Mouse (Mus musculus) forebrain, embryonic 15.5 days (tissue): ENCODE results near the gene Agbl3. TPM values are rescaled to one million over a fixed set of nuclear protein-coding genes. Genes with fewer than 3 reads are reported as not detected.

Experiments
- ATAC-seq: fragments of 200-750 bp; cut with Nextera tagmentation; replicated peaks from 2 replicates; pipeline ENCODE4 v1.8.0; 2017; ENCODE audit warnings: mild to moderate bottlenecking, moderate TSS enrichment, moderate library complexity
- H3K27ac ChIP-seq: fragments of 300-500 bp; sonication (generic); replicated peaks from 2 replicates; pipeline ENCODE4 v1.5.1; 2015; ENCODE audit warnings: mild to moderate bottlenecking, inconsistent platforms
- H3K27me3 ChIP-seq: fragments of 300-500 bp; sonication (generic); 2 replicates; pipeline ENCODE4 v1.6.1; 2015; ENCODE audit warnings: inconsistent platforms
- H3K36me3 ChIP-seq: fragments of 300-500 bp; sonication (generic); 2 replicates; pipeline ENCODE4 v1.6.1; 2015; ENCODE audit warnings: mild to moderate bottlenecking, inconsistent platforms
- H3K4me1 ChIP-seq: fragments of 300-500 bp; sonication (generic); 2 replicates; pipeline ENCODE4 v1.6.1; 2015; ENCODE audit warnings: inconsistent platforms
- H3K4me2 ChIP-seq: fragments of 300-500 bp; sonication (generic); replicated peaks from 2 replicates; pipeline ENCODE4 v1.6.1; 2015; ENCODE audit warnings: mild to moderate bottlenecking, inconsistent platforms
- H3K4me3 ChIP-seq: fragments of 300-500 bp; sonication (generic); 2 replicates; pipeline ENCODE4 v1.5.1; 2015; ENCODE audit warnings: mild to moderate bottlenecking, inconsistent platforms
- H3K9ac ChIP-seq: fragments of 300-500 bp; sonication (generic); replicated peaks from 2 replicates; pipeline ENCODE4 v1.6.1; 2015; ENCODE audit warnings: mild to moderate bottlenecking, inconsistent platforms
- H3K9me3 ChIP-seq: fragments of 300-500 bp; sonication (generic); 2 replicates; pipeline ENCODE4 v1.6.1; 2016; ENCODE audit warnings: inconsistent platforms
- WGBS: fragments of 180-500 bp; shearing (Covaris S2); methylation state at CpG from one replicate; pipeline ENCODE4 v1.1.7; 2015; ENCODE audit warnings: mixed read lengths; 5-methylcytosine and 5-hydroxymethylcytosine counted together
- polyA plus RNA-seq: library from polyadenylated mRNA; unstranded; fragments of >200 nt; fragmentation: Nextera tagmentation; extraction: Ambion mirVana; gene quantifications from 2 replicates; pipeline ENCODE4 v1.2.1, GENCODE M21; 2015

Agbl3 gene
- polyA plus RNA-seq, 1 experiment from 2014 or later: 10.9 TPM

GRCm38 (mm10) chr6:34879101-34879740, 99.0 kb downstream of the Agbl3 start:
- Histone ChIP-seq H3K4me1 (peaks cover 13% of the 10 kb centered on the region), H3K9me3 (no peaks in the 10 kb centered on the region), H3K36me3 (0 out of 2 replicates have a peak, but pooled peaks cover 3% of the 10 kb centered on the region), H3K9ac (no peak overlapping the region), H3K27me3 (no peaks in the 10 kb centered on the region), H3K27ac (no peak overlapping the region), H3K4me3 (no peak overlapping the region), H3K4me2 (no peak overlapping the region)
- no peak for ATAC-seq
- WGBS: 91% methylated on average over 16 of the region's 16 CpGs

GRCm38 (mm10) chr6:34879911-34880475, 99.8 kb downstream of the Agbl3 start:
- no peak overlapping the region for H3K9ac ChIP-seq
- no peaks in the 10 kb centered on the region for H3K27me3 ChIP-seq
- H3K27ac ChIP-seq: no peak overlapping the region
- peaks cover 13% of the 10 kb centered on the region for H3K4me1 ChIP-seq
- no peak overlapping the region for H3K4me2 ChIP-seq
- WGBS: 64% methylated on average over 6 of the region's 6 CpGs
- H3K36me3 ChIP-seq: 0 out of 2 replicates have a peak, but pooled peaks cover 3% of the 10 kb centered on the region
- no peaks in the 10 kb centered on the region for H3K9me3 ChIP-seq
- no peak for ATAC-seq
- H3K4me3 ChIP-seq: no peak overlapping the region

GRCm38 (mm10) chr6:34884724-34885123, 104.5 kb downstream of the Agbl3 start:
- no peak for ATAC-seq
- Histone ChIP-seq H3K36me3 (peaks cover 16% of the 10 kb centered on the region; the same call in 1 of the 2 replicates), H3K9me3 (no peaks in the 10 kb centered on the region), H3K27me3 (no peaks in the 10 kb centered on the region), H3K27ac (no peak overlapping the region), H3K4me1 (peaks cover 10% of the 10 kb centered on the region), H3K4me3 (no peak overlapping the region), H3K9ac (no peak overlapping the region), H3K4me2 (no peak overlapping the region)
- 90% methylated on average over 7 of the region's 7 CpGs for WGBS

DNA sequence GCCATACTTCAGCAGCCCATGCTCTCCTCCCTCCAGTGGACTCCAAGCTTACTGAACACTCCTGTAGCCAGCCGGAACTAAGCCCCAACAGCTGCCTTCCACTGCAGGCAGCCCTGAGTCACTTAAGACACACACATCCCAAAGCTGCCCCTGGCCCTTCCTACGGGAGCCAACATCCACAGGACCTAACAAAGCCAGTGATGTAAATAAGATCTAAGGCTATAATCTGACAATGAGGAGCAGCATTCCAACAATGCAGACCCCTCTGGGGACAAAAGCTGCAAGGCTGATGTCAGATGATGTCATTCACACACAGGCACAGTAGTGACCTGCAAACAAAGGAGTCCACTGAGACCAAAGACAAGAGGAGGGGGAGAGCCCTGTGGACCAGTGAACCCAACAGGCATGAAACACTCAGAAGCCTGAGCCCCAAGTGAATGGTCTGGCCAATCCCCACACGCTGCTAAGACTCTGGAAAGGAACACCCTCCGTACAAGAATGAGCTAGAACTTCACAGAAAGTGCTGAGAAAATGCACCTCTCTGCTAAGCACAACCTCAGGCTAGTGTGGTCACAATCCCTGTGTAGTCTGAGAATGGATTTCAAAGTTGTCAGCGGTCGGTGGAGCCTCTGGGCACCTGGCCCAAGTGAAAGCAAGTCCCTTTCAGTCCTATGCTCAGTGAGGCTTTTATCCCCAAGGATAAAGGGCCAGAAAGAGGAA, 107.1 kb downstream of the Agbl3 start:
- H3K9me3 ChIP-seq: no peaks in the 10 kb centered on the region
- peaks cover 10% of the 10 kb centered on the region for H3K4me1 ChIP-seq
- WGBS: 19% methylated on average over 6 of the region's 6 CpGs
- H3K36me3 ChIP-seq: peaks cover 28% of the 10 kb centered on the region; the same call in 1 of the 2 replicates
- no peak overlapping the region for H3K27ac ChIP-seq
- H3K4me3 ChIP-seq: no peak overlapping the region
- H3K9ac ChIP-seq: no peak overlapping the region
- peak; percentile 58 for ATAC-seq
- no peaks in the 10 kb centered on the region for H3K27me3 ChIP-seq
- H3K4me2 ChIP-seq: no peak overlapping the region

DNA sequence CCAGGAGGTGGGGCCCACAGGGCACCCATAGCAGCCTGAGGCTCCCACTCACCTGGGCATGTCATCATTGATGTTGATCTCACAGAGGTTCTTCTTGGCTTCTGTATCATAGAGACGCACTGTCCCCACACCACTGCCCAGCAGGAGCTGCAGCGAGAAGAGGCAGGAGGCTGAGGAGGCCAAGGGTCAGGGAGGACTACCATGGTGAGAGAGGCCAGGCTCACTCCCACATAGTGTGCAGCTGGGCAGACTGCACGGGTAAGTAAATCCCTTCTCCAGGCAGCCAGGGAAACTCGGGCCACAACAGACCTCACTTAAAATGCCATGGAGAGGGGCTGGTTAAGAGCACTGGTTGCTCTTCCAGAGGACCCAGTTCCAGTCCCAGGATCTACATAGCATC, 109.0 kb downstream of the Agbl3 start:
- Histone ChIP-seq H3K4me3 (no peak overlapping the region), H3K9ac (no peak overlapping the region), H3K36me3 (peaks cover 39% of the 10 kb centered on the region; the same call in 1 of the 2 replicates), H3K27ac (no peak overlapping the region), H3K9me3 (no peaks in the 10 kb centered on the region), H3K4me1 (peaks cover 10% of the 10 kb centered on the region), H3K27me3 (no peaks in the 10 kb centered on the region), H3K4me2 (no peak overlapping the region)
- WGBS: 67% methylated on average over 4 of the region's 4 CpGs
- ATAC-seq: no peak

- Histone ChIP-seq H3K27me3 (no peaks in the 10 kb centered on the region), H3K36me3 (peaks cover 46% of the 10 kb centered on the region), H3K4me1 (no peaks in the 10 kb centered on the region), H3K27ac (no peak overlapping the region), H3K4me2 (no peak overlapping the region), H3K9me3 (no peaks in the 10 kb centered on the region), H3K4me3 (no peak overlapping the region), H3K9ac (no peak overlapping the region)
- no peak for ATAC-seq
- 88% methylated on average over 7 of the region's 7 CpGs for WGBS
These were observed 115.3 kb downstream of the Agbl3 start for GRCm38 (mm10) chr6:34895569-34895968.

DNA sequence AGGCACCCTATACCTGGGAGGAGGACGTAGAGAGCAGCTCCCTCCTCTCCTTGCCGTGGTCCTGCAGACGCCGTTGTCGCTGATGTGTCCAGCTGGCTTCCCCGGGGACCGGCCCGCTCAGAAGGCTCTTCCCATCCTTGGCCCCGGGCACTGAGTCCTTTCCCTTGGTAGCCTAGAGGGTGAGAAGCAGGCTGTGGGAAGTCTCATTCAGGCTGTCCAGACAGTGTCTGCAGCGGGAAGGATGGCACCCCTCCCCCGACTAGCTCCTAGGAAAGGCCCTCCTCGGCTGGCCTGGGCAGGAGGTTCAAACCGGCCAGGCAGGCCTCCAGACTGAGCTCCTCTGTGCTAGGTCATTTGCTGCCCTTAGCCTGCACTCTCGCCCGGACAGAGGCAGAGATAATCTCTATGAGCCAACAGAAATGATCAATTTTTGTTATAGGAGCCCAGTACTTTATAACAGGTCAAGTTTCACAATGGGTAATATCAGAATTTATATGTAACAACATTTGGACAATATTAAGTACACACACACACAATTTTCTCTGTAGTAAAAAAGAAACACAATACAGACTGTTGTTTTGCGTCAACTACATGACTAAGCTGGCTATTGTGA, 116.0 kb downstream of the Agbl3 start:
- Histone ChIP-seq H3K27me3 (no peaks in the 10 kb centered on the region), H3K4me3 (no peak overlapping the region), H3K9me3 (no peaks in the 10 kb centered on the region), H3K4me1 (no peaks in the 10 kb centered on the region), H3K36me3 (peaks cover 48% of the 10 kb centered on the region), H3K4me2 (no peak overlapping the region), H3K27ac (no peak overlapping the region), H3K9ac (no peak overlapping the region)
- ATAC-seq: no peak
- WGBS: 61% methylated on average over 16 of the region's 16 CpGs

GRCm38 (mm10) chr6:34899127-34899526, 118.9 kb downstream of the Agbl3 start:
- H3K4me2 ChIP-seq: no peak overlapping the region
- H3K27ac ChIP-seq: no peak overlapping the region
- H3K9me3 ChIP-seq: no peaks in the 10 kb centered on the region
- no peaks in the 10 kb centered on the region for H3K4me1 ChIP-seq
- H3K9ac ChIP-seq: no peak overlapping the region
- 98% methylated on average over 2 of the region's 2 CpGs for WGBS
- H3K36me3 ChIP-seq: peaks cover 36% of the 10 kb centered on the region
- no peaks in the 10 kb centered on the region for H3K27me3 ChIP-seq
- no peak overlapping the region for H3K4me3 ChIP-seq
- no peak for ATAC-seq

GRCm38 (mm10) chr6:34900990-34901389, 120.8 kb downstream of the Agbl3 start:
- Histone ChIP-seq H3K4me1 (no peaks in the 10 kb centered on the region), H3K36me3 (peaks cover 24% of the 10 kb centered on the region; the same call in 1 of the 2 replicates)
- 55% methylated on average over 2 of the region's 2 CpGs for WGBS

DNA sequence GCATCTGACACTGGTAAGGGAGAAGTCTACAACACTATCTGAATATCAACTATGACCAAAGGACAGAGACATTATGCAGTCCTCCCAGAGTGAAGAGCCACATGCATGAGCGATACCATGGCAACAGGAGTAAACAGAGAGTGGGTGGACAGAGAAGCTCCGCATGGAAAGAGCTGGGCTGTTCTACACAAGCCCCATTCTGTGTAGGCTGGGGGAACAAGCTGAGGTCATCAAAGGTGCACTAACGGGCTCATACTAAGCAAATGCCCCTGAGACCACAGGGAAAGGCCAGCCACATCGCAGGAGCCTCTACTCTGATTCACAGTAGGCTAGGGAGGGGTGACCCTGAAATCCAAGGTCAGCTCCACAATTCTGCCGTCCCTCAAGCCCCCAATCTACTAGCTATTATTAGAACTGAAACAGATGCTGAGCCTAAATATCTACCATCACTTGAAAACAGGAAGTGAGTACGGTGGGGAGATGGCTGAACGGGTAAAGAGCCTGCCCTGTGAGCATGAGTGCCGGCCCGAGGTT, 121.7 kb downstream of the Agbl3 start:
- Histone ChIP-seq H3K9ac (no peak overlapping the region), H3K9me3 (no peaks in the 10 kb centered on the region), H3K27ac (no peak overlapping the region), H3K4me2 (no peak overlapping the region), H3K4me3 (no peak overlapping the region), H3K36me3 (peaks cover 27% of the 10 kb centered on the region; the same call in 1 of the 2 replicates), H3K4me1 (no peaks in the 10 kb centered on the region), H3K27me3 (no peaks in the 10 kb centered on the region)
- 75% methylated on average over 9 of the region's 9 CpGs for WGBS
- ATAC-seq: no peak

More at GRCm38 (mm10) chr6:34900990-34901389, 120.8 kb downstream of the Agbl3 start:
- ATAC-seq: no peak
- H3K9ac ChIP-seq: no peak overlapping the region
- no peak overlapping the region for H3K27ac ChIP-seq
- no peaks in the 10 kb centered on the region for H3K9me3 ChIP-seq
- no peak overlapping the region for H3K4me3 ChIP-seq
- H3K27me3 ChIP-seq: no peaks in the 10 kb centered on the region
- H3K4me2 ChIP-seq: no peak overlapping the region

DNA sequence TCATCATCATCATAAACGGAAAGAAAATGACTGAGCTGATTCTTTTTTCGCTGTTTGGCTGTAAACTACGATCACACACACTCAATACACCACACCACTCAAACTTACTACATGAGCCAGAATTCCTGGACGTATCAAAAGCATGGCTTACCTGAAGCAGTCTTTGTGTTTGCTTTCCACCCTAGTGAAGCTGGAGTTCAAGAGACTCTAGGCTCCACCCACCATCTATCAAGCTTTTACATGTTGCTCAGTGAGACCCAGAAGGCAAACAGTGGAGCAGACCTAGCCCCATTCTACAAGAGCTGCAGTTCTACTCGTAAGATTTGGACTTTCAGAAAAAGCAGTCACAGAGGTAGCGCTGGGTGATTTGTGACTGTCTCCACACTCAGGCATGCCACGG, 122.3 kb downstream of the Agbl3 start:
- Histone ChIP-seq H3K9me3 (no peaks in the 10 kb centered on the region), H3K9ac (no peak overlapping the region), H3K27me3 (no peaks in the 10 kb centered on the region), H3K4me1 (no peaks in the 10 kb centered on the region), H3K27ac (no peak overlapping the region), H3K4me3 (no peak overlapping the region), H3K4me2 (no peak overlapping the region), H3K36me3 (peaks cover 27% of the 10 kb centered on the region; the same call in 1 of the 2 replicates)
- no peak for ATAC-seq
- 92% methylated on average over 7 of the region's 7 CpGs for whole genome bisulfite sequencing

DNA sequence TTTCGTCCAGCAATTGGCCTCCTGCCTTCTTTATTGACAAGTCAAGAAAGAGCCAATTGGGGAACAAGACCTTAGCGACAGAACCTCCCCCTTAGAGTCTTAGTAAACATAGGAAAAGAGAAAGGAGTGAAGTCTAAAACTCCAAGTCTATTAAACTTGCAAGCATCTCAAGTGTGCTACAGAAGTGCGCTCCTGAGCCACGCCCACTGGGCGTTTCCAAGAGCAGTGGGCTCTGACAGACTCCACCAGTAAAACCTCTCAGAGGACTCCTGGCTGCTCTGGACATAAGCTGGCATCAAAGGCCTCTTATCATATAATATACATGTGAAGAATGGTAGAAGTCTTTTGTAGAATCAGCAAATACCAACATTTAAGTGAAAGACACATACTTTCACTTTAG, 123.2 kb downstream of the Agbl3 start:
- H3K4me3 ChIP-seq: no peak overlapping the region
- no peaks in the 10 kb centered on the region for H3K4me1 ChIP-seq
- peaks cover 27% of the 10 kb centered on the region; the same call in 1 of the 2 replicates for H3K36me3 ChIP-seq
- no peaks in the 10 kb centered on the region for H3K9me3 ChIP-seq
- no peak overlapping the region for H3K4me2 ChIP-seq
- no peaks in the 10 kb centered on the region for H3K27me3 ChIP-seq
- no peak overlapping the region for H3K9ac ChIP-seq
- WGBS: 81% methylated on average over 5 of the region's 5 CpGs
- ATAC-seq: no peak
- no peak overlapping the region for H3K27ac ChIP-seq
